Mouse (Mus musculus): ENCODE results near the gene Acad11. TPM values are rescaled to one million over a fixed set of nuclear protein-coding genes. Genes with fewer than 3 reads are reported as not detected.

Acad11 gene
- 10 to 100 TPM; 17.2 to 20.0 TPM for total RNA-seq (2023)

GRCm38 (mm10) chr9:104063244-104063961 is at the start of gene Acad11:
Acad11 (plus strand) TSS chr9:104063377.

GRCm38 (mm10) chr9:104040362-104040761 is 22.8 kb upstream of the Acad11 start, which contains the start of gene Gm28305:
Gm28305 (plus strand) TSS chr9:104040662.

GRCm38 (mm10) chr9:104062430-104063243 is 540 bp upstream of the Acad11 start, which contains the start of gene Uba5:
Uba5 (minus strand) TSS chr9:104063134.

DNA sequence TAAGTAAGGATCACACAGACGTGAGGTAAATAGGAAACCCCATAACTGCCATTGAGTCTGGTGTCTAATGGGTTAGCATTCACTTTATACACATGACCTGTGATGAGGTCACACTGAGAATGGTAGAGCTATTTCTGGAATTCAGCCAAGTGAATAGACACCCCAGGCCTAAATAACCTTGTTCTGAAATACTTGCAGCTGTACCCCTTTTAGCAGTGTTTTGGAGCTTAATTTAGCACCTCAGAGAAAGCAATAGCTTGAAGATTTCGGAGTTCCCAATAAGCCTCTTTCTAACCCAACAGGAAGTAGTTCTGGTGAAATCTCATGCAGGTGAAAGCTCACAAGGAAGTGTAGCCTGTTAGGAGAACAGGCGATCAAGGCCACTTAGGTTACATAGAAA is 63.7 kb downstream of the Acad11 start, which contains the start of gene Ackr4:
TSS of gene Ackr4 (minus strand) at position 101 of the 400 bp plus-strand sequence.

Other genes starting within 250 kb of the Acad11 start
- gene Nphp3, start 60.8 kb upstream of the Acad11 start, total RNA-seq (2023): 1 to 10 TPM; 1.6 to 1.9 TPM
- gene Gm28305, start 22.7 kb upstream of the Acad11 start, total RNA-seq (2023): not detected
- gene Uba5, start 243 bp upstream of the Acad11 start, total RNA-seq (2023): 10 to 100 TPM; 17.9 to 19.5 TPM
- gene Ackr4, start 63.6 kb downstream of the Acad11 start, total RNA-seq (2023): not detected
- gene Dnajc13, start 199.6 kb downstream of the Acad11 start, total RNA-seq (2023): 10 to 100 TPM; 58.7 to 76.7 TPM

All from neutrophil, adult 59 days (primary cell).